Mouse (Mus musculus) ES-Bruce4 (cell line): Measurements from ENCODE around the gene Rin3. TPM values are rescaled to one million over a fixed set of nuclear protein-coding genes. Genes with fewer than 3 reads are reported as not detected.

Experiments used
- H3K27ac ChIP-seq: 2 replicates; pipeline ENCODE4 v1.5.1; 2012; ENCODE audit warnings: low read length, inconsistent platforms; ENCODE audit not compliant: insufficient read depth
- H3K27me3 ChIP-seq: 2 replicates; pipeline ENCODE4 v1.6.1; 2012; ENCODE audit warnings: mild to moderate bottlenecking, low read length, inconsistent platforms; ENCODE audit not compliant: control insufficient read depth, poor library complexity, insufficient read depth, severe bottlenecking
- H3K36me3 ChIP-seq: 2 replicates; pipeline ENCODE4 v1.6.1; 2012; ENCODE audit warnings: inconsistent platforms, mild to moderate bottlenecking, low read length, moderate library complexity; ENCODE audit not compliant: control insufficient read depth, poor library complexity, insufficient read depth, severe bottlenecking
- H3K4me1 ChIP-seq: one replicate; pipeline ENCODE4 v1.8.1; 2011; ENCODE audit warnings: low read length; ENCODE audit not compliant: control insufficient read depth, insufficient read depth
- H3K4me3 ChIP-seq: 2 replicates; pipeline ENCODE4 v1.5.1; 2011; ENCODE audit warnings: low read depth, mild to moderate bottlenecking, low read length
- H3K9ac ChIP-seq: 2 replicates; pipeline ENCODE4 v1.6.1; 2012; ENCODE audit warnings: low read depth, mild to moderate bottlenecking, inconsistent platforms; ENCODE audit not compliant: poor library complexity, severe bottlenecking
- H3K9me3 ChIP-seq: replicated peaks from 2 replicates; pipeline ENCODE4 v1.6.1; 2012; ENCODE audit warnings: mild to moderate bottlenecking, low read length, inconsistent platforms; ENCODE audit not compliant: control insufficient read depth, poor library complexity, insufficient read depth, severe bottlenecking
- CTCF ChIP-seq: IDR thresholded peaks from one replicate; pipeline ENCODE4 v1.8.1; 2011; ENCODE audit warnings: low read depth, low read length
- EP300 ChIP-seq: IDR thresholded peaks from 2 replicates; pipeline ENCODE4 v1.6.1; 2011; ENCODE audit warnings: low read depth, low read length; ENCODE audit not compliant: insufficient read depth
- POLR2A ChIP-seq: IDR thresholded peaks from one replicate; pipeline ENCODE4 v1.8.1; 2011; ENCODE audit warnings: low read length; ENCODE audit not compliant: insufficient read depth
- polyA plus RNA-seq: library from polyadenylated mRNA; stranded (reverse); fragments of >200 nt; gene quantifications from 2 replicates; pipeline ENCODE4 v1.2.4, GENCODE M21; 2011; ENCODE audit warnings: low read depth; ENCODE audit not compliant: missing spikeins, insufficient read depth, insufficient read length

Rin3 gene
- polyA plus RNA-seq, 1 experiment = 8.7 TPM

DNA sequence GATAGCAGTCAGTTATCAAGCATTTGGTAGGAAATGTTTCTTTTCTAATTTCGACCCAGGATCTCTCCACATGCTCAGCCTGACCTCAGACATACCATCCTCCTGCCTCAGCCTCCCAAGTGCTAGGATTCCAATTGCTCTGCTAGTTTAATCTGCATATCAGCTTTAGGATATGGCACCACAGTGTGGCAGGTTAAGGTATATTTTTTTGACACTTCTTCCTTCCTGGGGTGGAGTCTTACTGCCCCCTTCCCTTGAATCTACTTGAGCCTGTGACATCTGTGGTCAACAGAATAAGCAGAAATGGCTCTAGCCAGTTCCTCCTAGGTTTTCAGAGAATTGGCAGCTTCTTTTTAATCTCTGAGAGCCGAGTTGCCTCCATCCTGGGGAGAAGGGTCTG, 56.2 kb downstream of the Rin3 start:
- no peak for TF ChIP-seq CTCF
- no peak for TF ChIP-seq EP300
- TF ChIP-seq POLR2A = no peak
- H3K4me3 ChIP-seq = no peak overlapping the region
- no peak overlapping the region for H3K9ac ChIP-seq
- H3K4me1 ChIP-seq = peaks cover 5% of the 10 kb centered on the region
- no peak overlapping the region for H3K27ac ChIP-seq
- no peaks in the 10 kb centered on the region for H3K36me3 ChIP-seq
- no peaks in the 10 kb centered on the region for H3K27me3 ChIP-seq
- H3K9me3 ChIP-seq = no peaks in the 10 kb centered on the region

- Histone ChIP-seq H3K9me3 (no peaks in the 10 kb centered on the region), H3K9ac (no peak overlapping the region), H3K4me1 (no peaks in the 10 kb centered on the region), H3K4me3 (no peak overlapping the region), H3K27ac (no peak overlapping the region), H3K27me3 (no peaks in the 10 kb centered on the region), H3K36me3 (no peaks in the 10 kb centered on the region)
- TF ChIP-seq EP300 (no peak), POLR2A (no peak), CTCF (no peak)
These were observed 57.6 kb downstream of the Rin3 start for GRCm38 (mm10) chr12:102340471-102340870.

DNA sequence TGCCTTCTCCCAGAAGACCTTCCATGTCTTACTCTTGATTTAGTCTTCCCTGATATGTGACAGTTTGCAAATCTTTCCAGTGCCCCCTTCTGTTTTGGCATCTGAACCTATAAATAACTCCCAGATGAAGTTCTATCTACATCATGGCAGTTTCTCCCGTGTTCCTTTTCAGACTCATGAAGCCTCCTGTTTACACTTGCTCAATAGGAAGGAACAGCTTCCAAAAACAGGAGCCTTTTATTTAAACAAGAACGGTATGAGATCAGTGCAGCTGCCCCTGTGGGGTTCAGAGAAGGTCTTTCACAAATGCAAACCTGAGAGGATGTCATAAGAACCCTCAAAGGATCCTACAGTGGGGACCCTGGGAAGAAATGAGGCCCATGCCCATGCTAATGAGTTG, 59.3 kb downstream of the Rin3 start:
- Histone ChIP-seq H3K4me3 (no peak overlapping the region), H3K4me1 (no peaks in the 10 kb centered on the region), H3K9ac (no peak overlapping the region), H3K36me3 (no peaks in the 10 kb centered on the region), H3K9me3 (no peaks in the 10 kb centered on the region), H3K27me3 (no peaks in the 10 kb centered on the region), H3K27ac (no peak overlapping the region)
- TF ChIP-seq EP300 (no peak), CTCF (no peak), POLR2A (no peak)

DNA sequence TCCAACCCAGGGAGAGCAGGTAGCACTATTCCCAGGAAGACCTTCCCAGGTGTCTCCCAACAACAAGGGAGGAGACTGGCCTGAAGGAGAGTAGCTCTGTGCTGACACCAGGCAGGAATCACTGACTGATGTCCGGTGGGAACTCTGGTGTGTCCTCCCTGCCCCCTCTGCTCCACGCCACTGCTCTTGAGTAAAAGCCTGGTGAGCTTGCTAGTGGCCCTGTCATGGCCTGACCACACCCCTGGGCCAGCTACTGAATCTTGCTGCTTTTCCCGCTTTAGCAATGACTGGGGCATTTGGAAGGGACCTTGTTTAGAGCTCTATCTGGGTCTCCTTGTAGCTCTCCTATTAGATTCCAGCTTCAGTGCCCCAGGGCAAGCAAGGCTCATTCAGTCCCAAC, 59.8 kb downstream of the Rin3 start:
- no peaks in the 10 kb centered on the region for H3K36me3 ChIP-seq
- no peaks in the 10 kb centered on the region for H3K9me3 ChIP-seq
- no peaks in the 10 kb centered on the region for H3K27me3 ChIP-seq
- TF ChIP-seq EP300 (no peak), POLR2A (no peak), CTCF (no peak)
- H3K4me3 ChIP-seq = no peak overlapping the region
- H3K9ac ChIP-seq = no peak overlapping the region
- H3K27ac ChIP-seq = no peak overlapping the region
- no peaks in the 10 kb centered on the region for H3K4me1 ChIP-seq

GRCm38 (mm10) chr12:102345031-102345815, 62.4 kb downstream of the Rin3 start:
- TF ChIP-seq POLR2A (no peak), EP300 (no peak), CTCF (no peak)
- no peak overlapping the region for H3K4me3 ChIP-seq
- H3K27me3 ChIP-seq = no peaks in the 10 kb centered on the region
- no peaks in the 10 kb centered on the region for H3K36me3 ChIP-seq
- no peak overlapping the region for H3K9ac ChIP-seq
- H3K9me3 ChIP-seq = no peaks in the 10 kb centered on the region
- H3K27ac ChIP-seq = no peak overlapping the region
- no peaks in the 10 kb centered on the region for H3K4me1 ChIP-seq

- Histone ChIP-seq H3K27ac (no peak overlapping the region), H3K36me3 (no peaks in the 10 kb centered on the region), H3K9ac (no peak overlapping the region), H3K27me3 (no peaks in the 10 kb centered on the region), H3K9me3 (no peaks in the 10 kb centered on the region), H3K4me3 (no peak overlapping the region), H3K4me1 (no peaks in the 10 kb centered on the region)
- TF ChIP-seq POLR2A = no peak
- TF ChIP-seq CTCF = peak; percentile 15
- no peak for TF ChIP-seq EP300
These were observed 63.7 kb downstream of the Rin3 start for GRCm38 (mm10) chr12:102346507-102346906.
